Mouse (Mus musculus) midbrain, embryonic 13.5 days (tissue): Measurements from ENCODE around the gene Bcl2. TPM values are rescaled to one million over a fixed set of nuclear protein-coding genes. Genes with fewer than 3 reads are reported as not detected.

Experiments used
- ATAC-seq: fragments of 200-750 bp; cut with Nextera tagmentation; 2 replicates; pipeline ENCODE4 v1.8.0; 2017; ENCODE audit warnings: mild to moderate bottlenecking, moderate TSS enrichment, moderate library complexity
- H3K27ac ChIP-seq: fragments of 300-500 bp; sonication (generic); 2 replicates; pipeline ENCODE4 v1.5.1; 2015; ENCODE audit warnings: inconsistent platforms, mild to moderate bottlenecking, moderate library complexity
- H3K27me3 ChIP-seq: fragments of 300-500 bp; sonication (generic); 2 replicates; pipeline ENCODE4 v1.6.1; 2015; ENCODE audit warnings: mild to moderate bottlenecking, inconsistent platforms
- H3K36me3 ChIP-seq: fragments of 300-500 bp; sonication (generic); 2 replicates; pipeline ENCODE4 v1.6.1; 2015; ENCODE audit warnings: mild to moderate bottlenecking, inconsistent platforms
- H3K4me1 ChIP-seq: fragments of 300-500 bp; sonication (generic); replicated peaks from 2 replicates; pipeline ENCODE4 v1.6.1; 2015; ENCODE audit warnings: inconsistent platforms
- H3K4me2 ChIP-seq: fragments of 300-500 bp; sonication (generic); replicated peaks from 2 replicates; pipeline ENCODE4 v1.6.1; 2015; ENCODE audit warnings: moderate library complexity, mild to moderate bottlenecking, inconsistent platforms
- H3K4me3 ChIP-seq: fragments of 300-500 bp; sonication (generic); replicated peaks from 2 replicates; pipeline ENCODE4 v1.5.1; 2015; ENCODE audit warnings: mild to moderate bottlenecking, inconsistent platforms
- H3K9ac ChIP-seq: fragments of 300-500 bp; sonication (generic); replicated peaks from 2 replicates; pipeline ENCODE4 v1.6.1; 2015; ENCODE audit warnings: mild to moderate bottlenecking, inconsistent platforms
- H3K9me3 ChIP-seq: fragments of 300-500 bp; sonication (generic); 2 replicates; pipeline ENCODE4 v1.6.1; 2016; ENCODE audit warnings: mild to moderate bottlenecking, inconsistent platforms
- whole genome bisulfite sequencing: fragments of 180-500 bp; shearing (Covaris S2); methylation state at CpG from one replicate; pipeline ENCODE4 v1.1.7; 2015; 5-methylcytosine and 5-hydroxymethylcytosine counted together
- polyA plus RNA-seq: library from polyadenylated mRNA; unstranded; fragments of >200 nt; fragmentation: Nextera tagmentation; extraction: Ambion mirVana; gene quantifications from 2 replicates; pipeline ENCODE4 v1.2.1, GENCODE M21; 2015

The Bcl2 gene
- polyA plus RNA-seq, 1 experiment from 2014 or later = 11.8 TPM

DNA sequence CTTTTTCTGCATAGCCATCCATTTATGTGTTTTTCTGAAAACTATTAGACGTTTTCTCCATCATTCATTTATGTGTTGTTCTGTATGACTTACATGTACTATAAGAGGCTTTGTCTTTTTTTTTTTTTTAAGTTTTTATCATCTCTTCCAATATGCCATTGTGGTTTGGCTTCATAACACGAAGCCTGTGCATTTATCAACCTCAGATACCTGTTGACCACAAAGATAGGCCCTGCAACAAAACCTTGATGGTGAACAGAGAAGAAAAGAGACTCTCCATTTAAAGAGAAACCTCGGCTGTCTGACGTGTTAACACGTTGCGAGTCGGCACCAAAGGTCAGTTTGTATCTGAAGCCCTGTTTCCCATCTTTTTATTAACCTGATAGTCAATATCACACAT, 3.9 kb downstream of the Bcl2 start:
- Histone ChIP-seq H3K27ac (no peak overlapping the region), H3K36me3 (no peaks in the 10 kb centered on the region), H3K27me3 (0 out of 2 replicates have a peak, but pooled peaks cover 2% of the 10 kb centered on the region), H3K9me3 (no peaks in the 10 kb centered on the region), H3K4me3 (no peak overlapping the region), H3K9ac (no peak overlapping the region), H3K4me2 (peak overlapping the region; percentile 34; the same call in 1 of the 2 replicates), H3K4me1 (peaks cover 30% of the 10 kb centered on the region)
- ATAC-seq = no peak
- WGBS = 90% methylated on average over 7 of the region's 7 CpGs

GRCm38 (mm10) chr1:106707036-106707880, 6.8 kb downstream of the Bcl2 start:
- 78% methylated on average over 6 of the region's 6 CpGs for WGBS
- H3K9me3 ChIP-seq = no peaks in the 10 kb centered on the region
- no peaks in the 10 kb centered on the region for H3K27me3 ChIP-seq
- no peak overlapping the region for H3K27ac ChIP-seq
- peaks cover 24% of the 10 kb centered on the region for H3K4me1 ChIP-seq
- no peaks in the 10 kb centered on the region for H3K36me3 ChIP-seq
- H3K9ac ChIP-seq = no peak overlapping the region
- no peak for ATAC-seq
- no peak overlapping the region for H3K4me3 ChIP-seq
- no peak overlapping the region for H3K4me2 ChIP-seq

DNA sequence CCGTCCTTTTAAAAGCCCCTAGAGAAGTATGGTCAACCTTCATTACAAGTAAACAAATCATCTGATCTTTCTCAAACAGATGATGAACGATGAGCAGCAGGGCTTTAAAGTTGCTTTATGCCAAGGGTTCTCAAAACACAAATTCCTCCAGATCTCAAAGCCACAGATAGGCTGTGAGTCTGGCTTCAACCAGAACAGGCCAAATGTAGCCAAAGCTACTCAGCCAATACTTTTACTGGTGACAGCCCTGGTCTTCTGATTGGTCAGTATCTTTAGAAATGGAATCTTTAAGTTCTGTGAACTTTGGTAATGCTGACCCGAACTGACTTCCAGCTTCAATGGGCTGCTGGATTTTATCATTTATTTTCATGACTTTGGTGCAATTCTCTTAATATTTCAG, 10.9 kb downstream of the Bcl2 start:
- Histone ChIP-seq H3K9ac (no peak overlapping the region), H3K4me2 (no peak overlapping the region), H3K4me1 (peaks cover 9% of the 10 kb centered on the region; the same call in 1 of the 2 replicates), H3K9me3 (no peaks in the 10 kb centered on the region), H3K4me3 (no peak overlapping the region), H3K36me3 (no peaks in the 10 kb centered on the region), H3K27ac (no peak overlapping the region), H3K27me3 (no peaks in the 10 kb centered on the region)
- WGBS = 52% methylated on average over 3 of the region's 3 CpGs
- no peak for ATAC-seq

- no peak overlapping the region for H3K9ac ChIP-seq
- no peak overlapping the region for H3K4me2 ChIP-seq
- no peaks in the 10 kb centered on the region for H3K27me3 ChIP-seq
- WGBS = 41% methylated on average over 4 of the region's 4 CpGs
- no peak overlapping the region for H3K4me3 ChIP-seq
- peaks cover 9% of the 10 kb centered on the region; the same call in 1 of the 2 replicates for H3K4me1 ChIP-seq
- peak; percentile 74 for ATAC-seq
- no peaks in the 10 kb centered on the region for H3K9me3 ChIP-seq
- H3K27ac ChIP-seq = no peak overlapping the region
- H3K36me3 ChIP-seq = no peaks in the 10 kb centered on the region
These were observed 11.5 kb downstream of the Bcl2 start for GRCm38 (mm10) chr1:106702471-106703175.

GRCm38 (mm10) chr1:106700520-106701114, 13.5 kb downstream of the Bcl2 start:
- Histone ChIP-seq H3K4me3 (no peak overlapping the region), H3K36me3 (no peaks in the 10 kb centered on the region), H3K27ac (no peak overlapping the region), H3K9me3 (no peaks in the 10 kb centered on the region), H3K9ac (no peak overlapping the region), H3K4me2 (no peak overlapping the region), H3K27me3 (no peaks in the 10 kb centered on the region), H3K4me1 (peaks cover 9% of the 10 kb centered on the region; the same call in 1 of the 2 replicates)
- ATAC-seq = no peak
- WGBS = 91% methylated on average over 9 of the region's 9 CpGs

- no peaks in the 10 kb centered on the region for H3K4me1 ChIP-seq
- 72% methylated on average over 5 of the region's 5 CpGs for WGBS
- H3K27me3 ChIP-seq = no peaks in the 10 kb centered on the region
- H3K9me3 ChIP-seq = no peaks in the 10 kb centered on the region
- no peak overlapping the region for H3K27ac ChIP-seq
- ATAC-seq = no peak
- no peak overlapping the region for H3K4me2 ChIP-seq
- H3K4me3 ChIP-seq = no peak overlapping the region
- H3K36me3 ChIP-seq = no peaks in the 10 kb centered on the region
- H3K9ac ChIP-seq = no peak overlapping the region
These were observed 17.6 kb downstream of the Bcl2 start for GRCm38 (mm10) chr1:106696472-106696871.

- 92% methylated on average over 4 of the region's 4 CpGs for WGBS
- H3K36me3 ChIP-seq = no peaks in the 10 kb centered on the region
- no peaks in the 10 kb centered on the region for H3K27me3 ChIP-seq
- H3K4me2 ChIP-seq = no peak overlapping the region
- H3K9ac ChIP-seq = no peak overlapping the region
- no peak for ATAC-seq
- H3K4me1 ChIP-seq = no peaks in the 10 kb centered on the region
- no peaks in the 10 kb centered on the region for H3K9me3 ChIP-seq
- H3K4me3 ChIP-seq = no peak overlapping the region
- no peak overlapping the region for H3K27ac ChIP-seq
These were observed 18.4 kb downstream of the Bcl2 start for GRCm38 (mm10) chr1:106695649-106696048.

GRCm38 (mm10) chr1:106694316-106694715, 19.8 kb downstream of the Bcl2 start:
- 93% methylated on average over 6 of the region's 6 CpGs for WGBS
- no peak for ATAC-seq
- Histone ChIP-seq H3K9ac (no peak overlapping the region), H3K4me2 (no peak overlapping the region), H3K4me1 (no peaks in the 10 kb centered on the region), H3K27me3 (no peaks in the 10 kb centered on the region), H3K4me3 (no peak overlapping the region), H3K27ac (no peak overlapping the region), H3K9me3 (no peaks in the 10 kb centered on the region), H3K36me3 (no peaks in the 10 kb centered on the region)

DNA sequence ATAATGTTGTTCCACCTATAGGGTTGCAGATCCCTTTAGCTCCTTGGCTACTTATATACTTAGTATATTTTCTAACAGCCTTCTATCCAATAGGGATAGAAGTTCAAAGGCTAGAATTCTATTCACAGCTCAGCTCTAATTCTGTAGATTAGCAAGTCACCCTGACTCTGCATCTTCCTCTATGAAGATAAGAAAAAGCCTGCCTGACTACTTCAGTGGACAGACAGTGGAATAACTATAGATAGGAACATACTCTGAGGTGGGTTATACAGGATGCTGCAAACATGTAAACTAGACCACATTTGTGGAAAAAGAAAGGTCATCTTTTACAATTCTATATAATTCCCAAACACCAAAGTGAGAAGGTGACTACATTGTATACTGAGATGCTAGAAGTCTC, 21.5 kb downstream of the Bcl2 start:
- H3K9ac ChIP-seq = no peak overlapping the region
- no peaks in the 10 kb centered on the region for H3K36me3 ChIP-seq
- H3K4me1 ChIP-seq = no peaks in the 10 kb centered on the region
- no peaks in the 10 kb centered on the region for H3K9me3 ChIP-seq
- no peak for ATAC-seq
- no peak overlapping the region for H3K4me2 ChIP-seq
- no peak overlapping the region for H3K27ac ChIP-seq
- H3K27me3 ChIP-seq = no peaks in the 10 kb centered on the region
- no peak overlapping the region for H3K4me3 ChIP-seq

GRCm38 (mm10) chr1:106690887-106691286, 23.2 kb downstream of the Bcl2 start:
- no peak for ATAC-seq
- Histone ChIP-seq H3K9ac (no peak overlapping the region), H3K4me2 (no peak overlapping the region), H3K27ac (no peak overlapping the region), H3K27me3 (no peaks in the 10 kb centered on the region), H3K36me3 (no peaks in the 10 kb centered on the region), H3K9me3 (no peaks in the 10 kb centered on the region), H3K4me1 (no peaks in the 10 kb centered on the region), H3K4me3 (no peak overlapping the region)
- WGBS = 77% methylated on average over 6 of the region's 6 CpGs

DNA sequence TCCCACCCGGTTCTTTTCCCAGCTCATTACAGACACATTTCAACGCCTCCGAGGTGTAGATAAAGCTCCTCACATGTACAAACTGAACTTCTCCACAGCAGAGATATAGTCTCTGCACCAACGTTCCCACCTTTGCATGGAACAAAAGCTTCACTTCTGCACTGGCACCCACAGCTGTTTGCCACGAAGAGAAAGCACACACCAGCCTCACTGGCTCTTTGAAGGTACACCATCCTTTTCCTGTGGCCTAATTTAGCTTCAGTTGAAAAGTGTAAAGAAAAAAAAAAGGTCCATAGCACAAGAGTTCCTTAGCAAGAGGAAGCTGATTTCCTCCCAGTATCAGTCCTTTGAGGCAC, 25.9 kb downstream of the Bcl2 start:
- no peak for ATAC-seq
- H3K36me3 ChIP-seq = no peaks in the 10 kb centered on the region

DNA sequence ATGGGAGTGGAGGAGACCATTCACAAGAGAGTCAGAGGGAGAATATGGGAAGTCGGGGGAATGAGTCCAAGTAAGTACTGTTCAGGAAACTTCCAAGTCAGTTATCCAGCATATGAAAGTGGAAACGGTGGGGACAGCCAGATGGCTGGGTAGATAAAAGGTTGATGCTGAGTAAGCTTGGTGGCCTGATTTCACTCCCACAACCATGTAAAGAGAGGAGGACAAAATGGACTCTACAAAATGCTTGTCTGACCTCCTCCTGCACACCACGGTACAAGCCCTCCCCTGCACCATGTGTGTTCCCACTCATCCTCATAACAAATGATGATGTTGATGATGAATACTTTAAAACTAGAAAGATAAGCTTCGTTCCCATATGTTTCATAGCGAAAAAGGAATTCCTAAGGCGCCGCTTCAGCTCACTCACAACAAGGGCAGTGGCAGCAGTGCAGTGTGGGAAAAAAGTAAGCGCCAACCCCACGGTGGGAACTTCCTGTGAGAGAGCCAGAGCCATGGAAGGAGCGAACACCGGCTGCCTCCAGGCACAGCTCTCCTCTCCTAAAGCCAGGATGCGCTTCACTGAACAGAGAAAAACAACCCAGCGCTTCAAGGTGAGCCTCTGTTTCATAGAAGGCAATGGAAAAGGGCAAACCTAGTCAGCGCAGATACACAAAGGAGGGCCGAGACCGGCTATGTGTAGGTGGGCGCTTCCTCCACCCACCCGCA, 26.5 kb downstream of the Bcl2 start:
- H3K36me3 ChIP-seq = no peaks in the 10 kb centered on the region
- H3K9me3 ChIP-seq = no peaks in the 10 kb centered on the region
- H3K4me1 ChIP-seq = no peaks in the 10 kb centered on the region
- 91% methylated on average over 18 of the region's 18 CpGs for WGBS
- no peak overlapping the region for H3K4me2 ChIP-seq
- no peak overlapping the region for H3K27ac ChIP-seq
- H3K9ac ChIP-seq = no peak overlapping the region
- no peak for ATAC-seq
- no peak overlapping the region for H3K4me3 ChIP-seq
- no peaks in the 10 kb centered on the region for H3K27me3 ChIP-seq

More for the DNA sequence above, 25.9 kb downstream of the Bcl2 start:
- no peak overlapping the region for H3K27ac ChIP-seq
- H3K4me2 ChIP-seq = no peak overlapping the region
- no peak overlapping the region for H3K4me3 ChIP-seq
- H3K9ac ChIP-seq = no peak overlapping the region
- no peaks in the 10 kb centered on the region for H3K27me3 ChIP-seq
- H3K4me1 ChIP-seq = no peaks in the 10 kb centered on the region
- H3K9me3 ChIP-seq = no peaks in the 10 kb centered on the region
- WGBS = 84% methylated on average over 5 of the region's 5 CpGs
